Mouse (Mus musculus): ENCODE results near the gene Dcst2. TPM values are rescaled to one million over a fixed set of nuclear protein-coding genes. Genes with fewer than 3 reads are reported as not detected.

The Dcst2 gene
- polyA plus RNA-seq, 1 experiment from 2014 or later: 2.8 TPM

DNA sequence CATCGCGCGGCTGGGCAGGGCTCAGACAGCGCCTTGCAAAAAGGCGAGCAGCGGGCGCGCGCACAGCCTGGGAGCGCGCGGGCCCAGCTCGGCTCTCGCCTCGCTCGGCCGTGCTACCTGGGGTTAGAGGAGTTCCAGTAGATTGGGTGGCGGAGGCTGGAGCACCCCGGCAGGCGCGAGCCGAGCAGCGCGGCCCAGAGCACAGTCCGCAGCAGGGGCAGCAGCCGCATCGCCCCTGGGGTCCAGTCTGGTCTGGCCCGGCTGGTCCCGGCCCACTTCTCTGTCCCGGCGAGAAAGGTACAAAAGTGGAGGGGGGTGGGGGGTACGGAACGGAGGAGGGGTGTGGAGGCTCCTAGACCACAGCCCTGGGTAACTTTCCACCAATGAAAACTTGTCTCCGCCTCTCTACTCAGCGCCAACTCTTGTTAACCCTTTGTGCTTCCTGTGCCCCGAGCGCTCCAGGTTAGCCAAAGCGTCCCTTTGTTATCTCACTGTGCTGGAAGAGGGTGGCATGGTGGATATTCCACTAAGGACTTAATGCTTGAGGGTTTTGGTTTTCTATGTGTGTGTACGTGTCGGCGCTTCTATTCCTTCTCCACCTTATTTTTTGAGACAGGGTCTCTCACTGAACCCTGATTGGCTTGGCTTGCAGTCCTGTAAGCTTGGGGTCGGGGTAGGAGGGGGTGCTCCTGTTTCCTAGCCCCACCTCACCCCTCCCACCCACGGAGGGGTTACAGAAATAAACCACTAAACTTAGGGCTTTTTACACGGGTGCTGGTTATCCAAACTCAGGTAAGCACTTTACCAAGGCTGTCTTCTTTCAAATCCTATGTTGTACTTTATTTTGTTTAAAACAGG lies 23.8 kb upstream of the Dcst2 start, which contains the start of gene Efna4:
Gene Efna4 (minus strand): TSS at position 308 of the 858 bp plus-strand sequence.
- peak within 1 kb of the TSS; percentile 92 for H3K9ac ChIP-seq (ENCODE audit: low read depth, low read length)
- ATAC-seq: peak; percentile 80
- H3K4me3 ChIP-seq (ENCODE audit: low read length): peak within 1 kb of the TSS; percentile 85
- no peaks in the 10 kb centered on the region for H3K27me3 ChIP-seq (replicated peaks; ENCODE audit: control insufficient read depth, insufficient read depth, low read length)
- under 1% methylated on average over 44 of the region's 44 CpGs for WGBS
- peaks cover 9% of the 10 kb centered on the region; the same call in 1 of the 2 replicates for H3K36me3 ChIP-seq (ENCODE audit: control insufficient read depth, insufficient read depth, low read length)
- H3K9me3 ChIP-seq (ENCODE audit: control insufficient read depth, low read length): no peaks in the 10 kb centered on the region
- peak within 1 kb of the TSS; percentile 83 for H3K4me2 ChIP-seq (ENCODE audit: low read depth, low read length)
- peaks cover 40% of the 10 kb centered on the region for H3K4me1 ChIP-seq (ENCODE audit: control insufficient read depth, insufficient read depth, low read length)
- H3K27ac ChIP-seq (ENCODE audit: low read length): peak within 1 kb of the TSS; percentile 91

GRCm38 (mm10) chr3:89339416-89339815 lies 22.4 kb upstream of the Dcst2 start:
- H3K4me2 ChIP-seq (ENCODE audit: low read depth, low read length): no peak overlapping the region

GRCm38 (mm10) chr3:89340465-89340864 lies 21.3 kb upstream of the Dcst2 start:
- H3K9me3 ChIP-seq (ENCODE audit: control insufficient read depth, low read length): no peaks in the 10 kb centered on the region
- peak overlapping the region; percentile 44; the same call in 1 of the 2 replicates for H3K9ac ChIP-seq (ENCODE audit: low read depth, low read length)
- H3K4me2 ChIP-seq (ENCODE audit: low read depth, low read length): peak overlapping the region; percentile 43
- H3K4me1 ChIP-seq (ENCODE audit: control insufficient read depth, insufficient read depth, low read length): peaks cover 36% of the 10 kb centered on the region
- ATAC-seq: peak; percentile 3; the same call in 1 of the 2 replicates
- H3K4me3 ChIP-seq (ENCODE audit: low read length): peak overlapping the region; percentile 15; the same call in 1 of the 2 replicates
- H3K27ac ChIP-seq (ENCODE audit: low read length): no peak overlapping the region; the same call in 1 of the 2 replicates
- 0 out of 2 replicates have a peak, but pooled peaks cover 7% of the 10 kb centered on the region for H3K36me3 ChIP-seq (ENCODE audit: control insufficient read depth, insufficient read depth, low read length)
- 5% methylated on average over 11 of the region's 11 CpGs for WGBS
- H3K27me3 ChIP-seq (replicated peaks; ENCODE audit: control insufficient read depth, insufficient read depth, low read length): no peaks in the 10 kb centered on the region

More at GRCm38 (mm10) chr3:89339416-89339815, 22.4 kb upstream of the Dcst2 start:
- 0 out of 2 replicates have a peak overlapping the region, but pooled peaks have one; percentile 5 for H3K27ac ChIP-seq (ENCODE audit: low read length)
- 0 out of 2 replicates have a peak, but pooled peaks cover 7% of the 10 kb centered on the region for H3K36me3 ChIP-seq (ENCODE audit: control insufficient read depth, insufficient read depth, low read length)
- no peaks in the 10 kb centered on the region for H3K27me3 ChIP-seq (replicated peaks; ENCODE audit: control insufficient read depth, insufficient read depth, low read length)
- 24% methylated on average over 8 of the region's 8 CpGs for WGBS
- no peak overlapping the region for H3K9ac ChIP-seq (ENCODE audit: low read depth, low read length)
- no peaks in the 10 kb centered on the region for H3K9me3 ChIP-seq (ENCODE audit: control insufficient read depth, low read length)
- H3K4me1 ChIP-seq (ENCODE audit: control insufficient read depth, insufficient read depth, low read length): peaks cover 36% of the 10 kb centered on the region
- H3K4me3 ChIP-seq (ENCODE audit: low read length): no peak overlapping the region
- peak; percentile 8 for ATAC-seq

- no peak for ATAC-seq
- Histone ChIP-seq H3K4me2 (ENCODE audit: low read depth, low read length) (no peak overlapping the region), H3K36me3 (ENCODE audit: control insufficient read depth, insufficient read depth, low read length) (peaks cover 7% of the 10 kb centered on the region; the same call in 1 of the 2 replicates), H3K9me3 (ENCODE audit: control insufficient read depth, low read length) (no peaks in the 10 kb centered on the region), H3K4me1 (ENCODE audit: control insufficient read depth, insufficient read depth, low read length) (peaks cover 29% of the 10 kb centered on the region), H3K27ac (ENCODE audit: low read length) (no peak overlapping the region), H3K27me3 (replicated peaks; ENCODE audit: control insufficient read depth, insufficient read depth, low read length) (no peaks in the 10 kb centered on the region), H3K9ac (ENCODE audit: low read depth, low read length) (no peak overlapping the region), H3K4me3 (ENCODE audit: low read length) (no peak overlapping the region)
- WGBS: 82% methylated on average over 4 of the region's 4 CpGs
These were observed 20.0 kb upstream of the Dcst2 start for GRCm38 (mm10) chr3:89341794-89342193.

GRCm38 (mm10) chr3:89343279-89343678 lies 18.5 kb upstream of the Dcst2 start:
- no peaks in the 10 kb centered on the region for H3K9me3 ChIP-seq (ENCODE audit: control insufficient read depth, low read length)
- peaks cover 22% of the 10 kb centered on the region for H3K4me1 ChIP-seq (ENCODE audit: control insufficient read depth, insufficient read depth, low read length)
- H3K27me3 ChIP-seq (replicated peaks; ENCODE audit: control insufficient read depth, insufficient read depth, low read length): no peaks in the 10 kb centered on the region
- no peak overlapping the region for H3K4me3 ChIP-seq (ENCODE audit: low read length)
- 90% methylated on average over 7 of the region's 7 CpGs for WGBS
- H3K4me2 ChIP-seq (ENCODE audit: low read depth, low read length): no peak overlapping the region
- peaks cover 7% of the 10 kb centered on the region; the same call in 1 of the 2 replicates for H3K36me3 ChIP-seq (ENCODE audit: control insufficient read depth, insufficient read depth, low read length)
- no peak for ATAC-seq
- H3K9ac ChIP-seq (ENCODE audit: low read depth, low read length): 0 out of 2 replicates have a peak overlapping the region, but pooled peaks have one; percentile 32
- H3K27ac ChIP-seq (ENCODE audit: low read length): no peak overlapping the region

DNA sequence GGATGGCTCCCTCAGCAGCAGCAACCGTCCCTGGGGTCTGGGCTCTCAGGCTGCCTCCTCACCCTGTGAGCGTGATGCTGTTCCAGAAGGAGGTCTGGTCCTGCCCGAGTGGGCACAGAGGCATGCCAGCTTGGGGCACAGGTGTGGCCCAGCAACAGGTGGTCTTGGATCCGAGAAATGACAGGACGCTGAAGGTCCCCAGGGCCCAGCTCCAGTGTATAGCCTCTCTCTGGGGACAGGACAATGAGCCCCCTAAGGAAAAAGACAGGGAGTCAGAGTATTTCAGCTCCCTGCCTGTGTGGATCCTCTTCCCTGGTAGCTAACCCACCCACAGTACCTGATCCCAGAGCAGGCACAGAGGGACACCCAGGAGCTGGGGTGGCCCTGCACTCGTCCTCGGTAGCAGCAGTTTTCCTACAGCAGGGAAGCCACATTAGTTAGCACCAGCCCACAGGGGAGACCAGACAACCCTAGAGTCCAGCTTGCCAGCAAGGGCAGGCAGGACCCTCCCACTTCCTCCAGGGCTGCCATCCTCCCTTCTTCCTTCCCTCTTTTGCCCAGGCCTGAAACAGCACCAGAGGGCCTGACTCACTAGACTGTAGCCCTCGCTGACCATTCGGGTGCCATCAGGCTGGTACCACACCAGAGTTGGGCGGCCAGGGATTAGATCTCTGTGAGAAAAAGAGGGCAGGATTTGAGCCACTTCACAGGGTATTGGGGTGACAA lies 14.8 kb upstream of the Dcst2 start:
- Histone ChIP-seq H3K36me3 (ENCODE audit: control insufficient read depth, insufficient read depth, low read length) (peaks cover 5% of the 10 kb centered on the region; the same call in 1 of the 2 replicates), H3K27me3 (replicated peaks; ENCODE audit: control insufficient read depth, insufficient read depth, low read length) (no peaks in the 10 kb centered on the region), H3K4me2 (ENCODE audit: low read depth, low read length) (no peak overlapping the region), H3K27ac (ENCODE audit: low read length) (no peak overlapping the region), H3K9ac (ENCODE audit: low read depth, low read length) (no peak overlapping the region; the same call in 1 of the 2 replicates), H3K9me3 (ENCODE audit: control insufficient read depth, low read length) (no peaks in the 10 kb centered on the region), H3K4me3 (ENCODE audit: low read length) (no peak overlapping the region), H3K4me1 (ENCODE audit: control insufficient read depth, insufficient read depth, low read length) (peaks cover 20% of the 10 kb centered on the region)
- no peak for ATAC-seq
- WGBS: 84% methylated on average over 10 of the region's 10 CpGs

GRCm38 (mm10) chr3:89347916-89348315 lies 13.9 kb upstream of the Dcst2 start:
- Histone ChIP-seq H3K4me2 (ENCODE audit: low read depth, low read length) (0 out of 2 replicates have a peak overlapping the region, but pooled peaks have one; percentile 16), H3K27me3 (replicated peaks; ENCODE audit: control insufficient read depth, insufficient read depth, low read length) (no peaks in the 10 kb centered on the region), H3K9ac (ENCODE audit: low read depth, low read length) (0 out of 2 replicates have a peak overlapping the region, but pooled peaks have one; percentile 24), H3K4me3 (ENCODE audit: low read length) (no peak overlapping the region), H3K27ac (ENCODE audit: low read length) (peak overlapping the region; percentile 36; the same call in 1 of the 2 replicates), H3K36me3 (ENCODE audit: control insufficient read depth, insufficient read depth, low read length) (peaks cover 5% of the 10 kb centered on the region; the same call in 1 of the 2 replicates), H3K4me1 (ENCODE audit: control insufficient read depth, insufficient read depth, low read length) (peaks cover 20% of the 10 kb centered on the region), H3K9me3 (ENCODE audit: control insufficient read depth, low read length) (no peaks in the 10 kb centered on the region)
- no peak for ATAC-seq
- 67% methylated on average over 1 of the region's 1 CpGs for WGBS

- Histone ChIP-seq H3K27me3 (replicated peaks; ENCODE audit: control insufficient read depth, insufficient read depth, low read length) (no peaks in the 10 kb centered on the region), H3K9ac (ENCODE audit: low read depth, low read length) (peak overlapping the region; percentile 77), H3K9me3 (ENCODE audit: control insufficient read depth, low read length) (no peaks in the 10 kb centered on the region), H3K27ac (ENCODE audit: low read length) (peak overlapping the region; percentile 54), H3K36me3 (ENCODE audit: control insufficient read depth, insufficient read depth, low read length) (no peaks in the 10 kb centered on the region; the same call in 1 of the 2 replicates), H3K4me2 (ENCODE audit: low read depth, low read length) (peak overlapping the region; percentile 99), H3K4me3 (ENCODE audit: low read length) (peak overlapping the region; percentile 77), H3K4me1 (ENCODE audit: control insufficient read depth, insufficient read depth, low read length) (peaks cover 20% of the 10 kb centered on the region)
- under 1% methylated on average over 38 of the region's 38 CpGs for WGBS
- peak; percentile 61 for ATAC-seq
These were observed 12.6 kb upstream of the Dcst2 start for GRCm38 (mm10) chr3:89348911-89349868.
